Mouse (Mus musculus) lung, embryonic 16.5 days (tissue): ENCODE results near the gene Kcnab2. TPM values are rescaled to one million over a fixed set of nuclear protein-coding genes. Genes with fewer than 3 reads are reported as not detected.

ENCODE experiments used
- ATAC-seq: fragments of 200-750 bp; cut with Nextera tagmentation; 2 replicates; pipeline ENCODE4 v1.8.0; 2017; ENCODE audit warnings: low read depth, mild to moderate bottlenecking, moderate library complexity
- H3K27ac ChIP-seq: fragments of 300-500 bp; sonication (generic); 2 replicates; pipeline ENCODE4 v1.5.1; 2014; ENCODE audit warnings: mild to moderate bottlenecking, control low read depth, low read length
- H3K27me3 ChIP-seq: fragments of 300-500 bp; sonication (generic); 2 replicates; pipeline ENCODE4 v1.6.1; 2014; ENCODE audit warnings: low read depth, low read length, mixed read lengths; ENCODE audit not compliant: control insufficient read depth, insufficient read depth
- H3K36me3 ChIP-seq: fragments of 300-500 bp; sonication (generic); 2 replicates; pipeline ENCODE4 v1.6.1; 2014; ENCODE audit warnings: low read length; ENCODE audit not compliant: control insufficient read depth, insufficient read depth
- H3K4me1 ChIP-seq: fragments of 300-500 bp; sonication (generic); replicated peaks from 2 replicates; pipeline ENCODE4 v1.6.1; 2014; ENCODE audit warnings: low read length, mixed read lengths; ENCODE audit not compliant: control insufficient read depth, insufficient read depth
- H3K4me2 ChIP-seq: fragments of 300-500 bp; sonication (generic); 2 replicates; pipeline ENCODE4 v1.6.1; 2014; ENCODE audit warnings: low read depth, low read length, control low read depth
- H3K4me3 ChIP-seq: fragments of 300-500 bp; sonication (generic); 2 replicates; pipeline ENCODE4 v1.5.1; 2014; ENCODE audit warnings: mild to moderate bottlenecking, low read length, control low read depth
- H3K9ac ChIP-seq: fragments of 300-500 bp; sonication (generic); 2 replicates; pipeline ENCODE4 v1.6.1; 2014; ENCODE audit warnings: low read length, control low read depth
- H3K9me3 ChIP-seq: fragments of 300-500 bp; sonication (generic); 2 replicates; pipeline ENCODE4 v1.6.1; 2016; ENCODE audit warnings: low read length; ENCODE audit not compliant: control insufficient read depth
- WGBS: fragments of 180-500 bp; shearing (Covaris S2); extraction: QIAGEN DNeasy Blood & Tissue Kit; methylation state at CpG from one replicate; pipeline ENCODE4 v1.1.7; 2014; 5-methylcytosine and 5-hydroxymethylcytosine counted together
- polyA plus RNA-seq: library from polyadenylated mRNA; unstranded; fragments of >200 nt; fragmentation: Nextera tagmentation; extraction: Ambion mirVana; gene quantifications from 2 replicates; pipeline ENCODE4 v1.2.1, GENCODE M21; 2015

Kcnab2 gene
- polyA plus RNA-seq, 1 experiment from 2014 or later = 6.5 TPM

GRCm38 (mm10) chr4:152480426-152480825, 2.8 kb upstream of the Kcnab2 start:
- no peak overlapping the region for H3K4me3 ChIP-seq
- H3K9me3 ChIP-seq = no peaks in the 10 kb centered on the region
- H3K27me3 ChIP-seq = peaks cover 3% of the 10 kb centered on the region; the same call in 1 of the 2 replicates
- no peak for ATAC-seq
- H3K4me2 ChIP-seq = no peak overlapping the region
- peaks cover 6% of the 10 kb centered on the region for H3K4me1 ChIP-seq
- H3K36me3 ChIP-seq = no peaks in the 10 kb centered on the region
- no peak overlapping the region for H3K9ac ChIP-seq
- no peak overlapping the region for H3K27ac ChIP-seq
- WGBS = 53% methylated on average over 8 of the region's 8 CpGs

- Histone ChIP-seq H3K4me3 (peak overlapping the region; percentile 84), H3K36me3 (no peaks in the 10 kb centered on the region), H3K4me2 (peak overlapping the region; percentile 90), H3K27ac (peak overlapping the region; percentile 20; the same call in 1 of the 2 replicates), H3K27me3 (peaks cover 3% of the 10 kb centered on the region; the same call in 1 of the 2 replicates), H3K9me3 (no peaks in the 10 kb centered on the region), H3K4me1 (peaks cover 6% of the 10 kb centered on the region), H3K9ac (peak overlapping the region; percentile 84)
- peak; percentile 17 for ATAC-seq
- 2% methylated on average over 13 of the region's 13 CpGs for WGBS
These were observed 525 bp upstream of the Kcnab2 start for GRCm38 (mm10) chr4:152478224-152478567.

GRCm38 (mm10) chr4:152477106-152477465, 585 bp downstream of the Kcnab2 start:
- no peaks in the 10 kb centered on the region for H3K36me3 ChIP-seq
- peak overlapping the region; percentile 90 for H3K4me2 ChIP-seq
- ATAC-seq = no peak; the same call in 1 of the 2 replicates
- H3K27ac ChIP-seq = no peak overlapping the region
- H3K9ac ChIP-seq = peak overlapping the region; percentile 55
- under 1% methylated on average over 21 of the region's 21 CpGs for WGBS
- H3K4me3 ChIP-seq = peak overlapping the region; percentile 84
- H3K4me1 ChIP-seq = peaks cover 6% of the 10 kb centered on the region
- peaks cover 3% of the 10 kb centered on the region; the same call in 1 of the 2 replicates for H3K27me3 ChIP-seq
- H3K9me3 ChIP-seq = no peaks in the 10 kb centered on the region

- Histone ChIP-seq H3K27me3 (peaks cover 3% of the 10 kb centered on the region; the same call in 1 of the 2 replicates), H3K36me3 (no peaks in the 10 kb centered on the region), H3K27ac (no peak within 1 kb of the TSS), H3K9ac (peak within 1 kb of the TSS; percentile 84), H3K4me1 (peaks cover 6% of the 10 kb centered on the region), H3K4me2 (peak within 1 kb of the TSS; percentile 90), H3K9me3 (no peaks in the 10 kb centered on the region), H3K4me3 (peak within 1 kb of the TSS; percentile 84)
- no peak for ATAC-seq
- WGBS = 4% methylated on average over 18 of the region's 18 CpGs
These were observed 1.1 kb downstream of the Kcnab2 start, which contains the start of gene Nphp4 for GRCm38 (mm10) chr4:152476427-152477023. Nphp4 (plus strand) TSS chr4:152476706.

GRCm38 (mm10) chr4:152475941-152476340, 1.7 kb downstream of the Kcnab2 start:
- no peak overlapping the region for H3K9ac ChIP-seq
- H3K4me3 ChIP-seq = no peak overlapping the region
- H3K27ac ChIP-seq = no peak overlapping the region
- H3K36me3 ChIP-seq = no peaks in the 10 kb centered on the region
- WGBS = 78% methylated on average over 7 of the region's 7 CpGs
- H3K4me2 ChIP-seq = no peak overlapping the region
- H3K27me3 ChIP-seq = peaks cover 3% of the 10 kb centered on the region; the same call in 1 of the 2 replicates
- ATAC-seq = no peak
- peaks cover 6% of the 10 kb centered on the region for H3K4me1 ChIP-seq
- peaks cover 2% of the 10 kb centered on the region; the same call in 1 of the 2 replicates for H3K9me3 ChIP-seq

- Histone ChIP-seq H3K36me3 (no peaks in the 10 kb centered on the region), H3K4me1 (no peaks in the 10 kb centered on the region), H3K4me2 (no peak overlapping the region), H3K9me3 (peaks cover 2% of the 10 kb centered on the region; the same call in 1 of the 2 replicates), H3K27me3 (no peaks in the 10 kb centered on the region), H3K4me3 (no peak overlapping the region), H3K27ac (no peak overlapping the region), H3K9ac (no peak overlapping the region)
- WGBS = 62% methylated on average over 6 of the region's 6 CpGs
- no peak for ATAC-seq
These were observed 9.7 kb downstream of the Kcnab2 start for GRCm38 (mm10) chr4:152467951-152468350.

GRCm38 (mm10) chr4:152466601-152467000, 11.1 kb downstream of the Kcnab2 start:
- 81% methylated on average over 13 of the region's 13 CpGs for WGBS
- no peaks in the 10 kb centered on the region for H3K4me1 ChIP-seq
- no peak overlapping the region for H3K27ac ChIP-seq
- peaks cover 2% of the 10 kb centered on the region; the same call in 1 of the 2 replicates for H3K9me3 ChIP-seq
- no peak for ATAC-seq
- no peaks in the 10 kb centered on the region for H3K27me3 ChIP-seq
- no peak overlapping the region for H3K4me2 ChIP-seq
- H3K4me3 ChIP-seq = no peak overlapping the region
- H3K36me3 ChIP-seq = no peaks in the 10 kb centered on the region
- H3K9ac ChIP-seq = no peak overlapping the region

GRCm38 (mm10) chr4:152465116-152465515, 12.6 kb downstream of the Kcnab2 start:
- H3K9ac ChIP-seq = no peak overlapping the region
- no peak overlapping the region for H3K27ac ChIP-seq
- no peaks in the 10 kb centered on the region for H3K9me3 ChIP-seq
- ATAC-seq = no peak
- H3K27me3 ChIP-seq = no peaks in the 10 kb centered on the region
- no peak overlapping the region for H3K4me2 ChIP-seq
- 41% methylated on average over 8 of the region's 8 CpGs for WGBS
- no peaks in the 10 kb centered on the region for H3K36me3 ChIP-seq
- no peak overlapping the region for H3K4me3 ChIP-seq
- no peaks in the 10 kb centered on the region for H3K4me1 ChIP-seq

- Histone ChIP-seq H3K27ac (no peak overlapping the region), H3K36me3 (no peaks in the 10 kb centered on the region), H3K9ac (no peak overlapping the region), H3K4me2 (no peak overlapping the region), H3K4me3 (no peak overlapping the region), H3K27me3 (no peaks in the 10 kb centered on the region), H3K4me1 (no peaks in the 10 kb centered on the region), H3K9me3 (no peaks in the 10 kb centered on the region)
- ATAC-seq = no peak
- 75% methylated on average over 9 of the region's 9 CpGs for WGBS
These were observed 14.5 kb downstream of the Kcnab2 start for GRCm38 (mm10) chr4:152463147-152463546.
